Mouse (Mus musculus) G1E-ER4 (cell line): ENCODE data around the gene Ppfibp1. TPM values are rescaled to one million over a fixed set of nuclear protein-coding genes. Genes with fewer than 3 reads are reported as not detected.

ENCODE experiments used
- GATA1 ChIP-seq: IDR thresholded peaks from one replicate; pipeline ENCODE4 v1.8.0; 2012; ENCODE audit warnings: low read length, inconsistent platforms
- polyA plus RNA-seq: library from polyadenylated mRNA; stranded (reverse); fragments of >175 nt; gene quantifications from 2 replicates; pipeline ENCODE4 v1.2.3, GENCODE M21; 2012

Ppfibp1 gene
- polyA plus RNA-seq, 1 experiment, result 1.1 TPM

DNA sequence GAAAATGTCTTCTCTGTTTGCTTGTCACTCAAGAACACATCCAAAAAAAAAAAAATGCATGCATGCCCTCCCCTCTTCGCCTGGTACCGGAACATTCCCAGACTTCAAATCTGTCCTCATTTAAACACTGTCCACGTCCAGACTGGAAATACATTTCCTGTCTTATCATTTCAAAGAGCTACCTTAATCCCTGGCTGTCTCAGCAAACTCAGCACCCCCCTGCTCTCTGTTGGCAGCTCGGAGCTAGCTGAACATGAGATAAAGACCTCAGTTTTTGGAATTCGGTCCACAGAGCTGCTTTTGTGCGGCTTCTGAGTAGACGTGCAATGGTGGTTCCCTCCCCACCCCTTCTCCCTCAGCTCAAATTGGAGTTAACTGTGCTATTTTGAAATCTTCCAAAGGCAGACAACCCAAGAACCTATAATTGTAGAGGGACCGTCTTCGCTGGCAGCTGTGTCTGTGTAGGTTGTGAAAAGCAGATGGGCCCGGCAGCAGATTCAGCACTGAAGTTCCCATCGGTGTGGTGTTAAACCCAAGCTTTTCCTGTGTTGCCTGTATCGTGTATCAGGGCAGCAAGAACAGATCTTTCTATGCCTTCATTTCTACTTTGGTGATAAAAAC is 10.8 kb upstream of the Ppfibp1 start:
- no peak for TF ChIP-seq GATA1

DNA sequence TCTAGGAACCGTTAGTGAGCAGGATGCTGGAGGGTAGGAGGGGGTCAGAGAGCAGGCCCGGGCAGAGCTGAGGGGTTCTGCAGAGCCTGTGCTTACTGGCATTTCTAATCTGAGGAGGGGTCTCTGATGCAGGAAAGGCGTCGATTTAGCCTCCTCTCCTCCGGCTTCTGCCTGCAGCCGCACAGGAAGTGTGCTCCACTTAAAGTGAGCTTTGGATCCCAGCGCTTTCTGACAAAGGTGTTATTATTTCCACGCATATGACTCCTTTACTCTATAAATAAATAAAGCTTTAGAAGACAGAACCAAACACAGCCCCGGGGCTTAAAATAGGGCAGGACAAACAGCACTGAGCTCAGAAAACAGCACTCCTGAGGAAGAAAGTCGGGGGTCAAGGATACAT is 9.4 kb upstream of the Ppfibp1 start:
- TF ChIP-seq GATA1, result no peak

DNA sequence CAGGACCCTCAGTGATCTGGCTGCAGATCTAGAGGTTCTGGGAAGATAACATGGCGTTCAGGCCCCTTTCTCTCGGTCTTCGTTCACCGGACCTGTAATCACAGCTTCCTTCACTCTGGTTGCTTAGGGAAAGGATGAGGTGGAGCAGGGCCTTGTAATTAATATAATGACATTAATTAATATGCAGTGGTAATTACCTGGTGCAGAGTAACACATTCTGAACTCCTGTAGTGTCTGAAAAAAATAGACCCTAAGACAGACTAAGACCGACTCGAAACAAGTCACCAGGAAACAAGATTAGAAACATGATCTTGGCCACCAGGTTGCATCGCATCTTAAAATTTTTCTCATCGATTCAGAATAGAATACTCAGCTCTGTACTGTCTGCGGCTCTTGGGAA is 8.4 kb upstream of the Ppfibp1 start:
- no peak for TF ChIP-seq GATA1

DNA sequence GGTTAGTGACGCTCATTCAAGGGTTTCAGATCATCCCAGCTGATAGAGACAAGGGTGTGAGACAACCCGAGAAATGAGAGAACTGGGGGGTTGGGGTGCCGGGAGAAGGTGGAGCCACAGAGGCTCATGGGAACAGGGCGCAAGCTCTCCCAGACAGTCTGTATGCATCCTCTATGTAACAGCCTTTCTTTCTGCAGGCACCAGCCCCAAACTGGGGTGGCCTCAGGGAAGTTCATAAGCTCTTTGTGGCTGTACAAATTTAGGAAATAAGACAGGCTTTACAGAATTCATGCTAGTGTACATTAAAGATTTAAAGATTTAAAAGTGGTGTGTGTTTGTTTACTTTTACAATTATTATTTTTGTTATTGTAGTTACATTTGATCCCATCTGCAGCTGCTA is 8.0 kb upstream of the Ppfibp1 start:
- TF ChIP-seq GATA1, result no peak

DNA sequence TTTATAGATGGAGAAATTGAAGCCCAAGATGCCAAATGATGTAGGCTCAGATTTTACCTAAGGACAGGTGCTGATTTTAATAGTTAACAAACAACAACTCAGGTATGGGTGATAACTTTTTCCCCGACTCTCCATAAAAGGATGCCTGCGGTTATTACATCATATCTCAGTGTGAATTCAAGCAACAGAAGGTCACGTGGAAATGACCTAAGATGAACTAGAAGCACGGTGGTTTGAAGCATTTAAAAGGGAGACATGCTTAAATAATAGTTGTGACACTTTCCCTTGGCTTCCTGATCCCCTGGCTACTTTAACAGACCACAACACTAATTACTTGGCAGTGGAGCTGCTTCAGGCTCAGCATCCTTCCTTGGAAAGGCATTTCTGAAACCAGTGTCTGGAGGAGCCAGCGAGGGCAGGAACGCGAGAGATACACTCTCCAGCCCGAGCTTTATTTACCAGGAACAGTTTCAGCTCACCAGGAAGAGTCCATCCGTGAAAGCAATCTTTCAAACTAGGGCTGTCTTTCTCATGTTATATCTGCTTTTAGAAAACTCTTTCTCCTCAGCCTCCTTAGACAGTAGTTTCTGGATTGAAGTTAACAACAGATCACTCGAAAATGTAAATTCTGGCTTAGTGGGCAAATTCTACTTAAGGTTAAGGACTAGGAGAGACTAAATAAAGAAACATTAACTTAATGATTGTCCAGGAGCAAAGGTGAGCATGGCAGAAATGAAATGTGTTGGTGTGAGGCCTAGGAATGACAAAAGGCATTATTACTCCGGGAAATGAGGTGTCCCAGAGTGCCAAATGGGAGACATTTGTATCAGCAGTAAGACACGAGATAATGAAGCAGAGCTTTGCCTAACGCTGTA is 6.2 kb upstream of the Ppfibp1 start:
- TF ChIP-seq GATA1, result no peak

DNA sequence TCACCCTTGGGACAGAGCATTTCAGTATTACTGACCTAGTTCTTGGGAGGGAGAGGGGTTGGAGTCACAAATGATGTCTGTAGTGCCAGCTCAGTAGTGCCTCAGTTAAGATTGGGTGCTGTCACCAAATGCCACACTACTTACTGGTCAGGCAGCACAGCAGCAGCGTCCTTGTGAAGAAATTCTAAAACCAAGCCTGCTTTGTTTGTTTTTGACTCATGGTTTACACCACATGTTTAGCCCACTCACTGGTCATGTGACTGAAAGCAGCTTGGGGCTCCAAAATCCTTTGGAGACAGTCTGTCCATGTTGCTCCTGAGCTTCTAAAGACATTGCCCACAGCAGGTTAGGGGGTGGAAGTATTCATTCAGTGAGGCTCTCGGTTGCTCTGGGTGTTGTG is 4.9 kb upstream of the Ppfibp1 start:
- no peak for TF ChIP-seq GATA1

DNA sequence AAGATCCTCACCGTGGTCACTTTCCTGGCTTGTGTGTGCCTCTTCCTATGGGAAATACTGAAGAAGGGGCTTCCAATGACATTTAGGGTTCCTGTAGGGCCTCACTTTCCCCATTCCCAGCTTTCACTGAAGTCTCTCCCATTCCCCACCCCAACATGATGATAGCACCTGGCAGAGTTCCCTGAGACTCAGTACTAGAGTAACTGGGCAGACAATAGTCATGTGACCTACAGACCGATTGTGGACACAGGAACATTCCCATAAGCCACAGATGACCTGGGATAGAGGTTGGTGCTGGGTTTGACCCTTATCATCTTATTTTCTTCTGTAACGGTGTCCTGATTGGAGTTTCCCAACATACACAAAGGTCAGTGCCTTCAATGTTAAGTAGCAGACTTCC is 4.1 kb upstream of the Ppfibp1 start:
- no peak for TF ChIP-seq GATA1

DNA sequence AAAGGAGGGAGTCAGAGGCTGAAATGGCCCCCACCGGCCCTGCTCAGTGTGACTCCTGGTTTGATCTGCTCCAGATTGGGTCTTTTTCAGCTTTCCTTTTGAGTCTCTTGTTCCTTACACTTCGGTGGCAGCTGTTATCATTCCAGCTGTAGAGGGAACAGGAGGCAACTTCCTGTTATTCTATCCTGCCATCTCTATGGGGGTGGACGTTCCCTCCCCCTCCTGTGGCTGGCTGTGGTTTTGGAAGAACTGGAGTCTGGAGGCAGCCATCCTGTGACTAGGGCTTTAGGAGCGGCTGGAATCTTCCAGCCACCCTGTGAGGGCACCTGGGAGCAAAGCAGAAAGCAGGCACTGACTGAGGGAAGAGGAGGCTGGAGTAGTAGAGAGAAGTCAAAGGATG is 3.4 kb upstream of the Ppfibp1 start:
- no peak for TF ChIP-seq GATA1

DNA sequence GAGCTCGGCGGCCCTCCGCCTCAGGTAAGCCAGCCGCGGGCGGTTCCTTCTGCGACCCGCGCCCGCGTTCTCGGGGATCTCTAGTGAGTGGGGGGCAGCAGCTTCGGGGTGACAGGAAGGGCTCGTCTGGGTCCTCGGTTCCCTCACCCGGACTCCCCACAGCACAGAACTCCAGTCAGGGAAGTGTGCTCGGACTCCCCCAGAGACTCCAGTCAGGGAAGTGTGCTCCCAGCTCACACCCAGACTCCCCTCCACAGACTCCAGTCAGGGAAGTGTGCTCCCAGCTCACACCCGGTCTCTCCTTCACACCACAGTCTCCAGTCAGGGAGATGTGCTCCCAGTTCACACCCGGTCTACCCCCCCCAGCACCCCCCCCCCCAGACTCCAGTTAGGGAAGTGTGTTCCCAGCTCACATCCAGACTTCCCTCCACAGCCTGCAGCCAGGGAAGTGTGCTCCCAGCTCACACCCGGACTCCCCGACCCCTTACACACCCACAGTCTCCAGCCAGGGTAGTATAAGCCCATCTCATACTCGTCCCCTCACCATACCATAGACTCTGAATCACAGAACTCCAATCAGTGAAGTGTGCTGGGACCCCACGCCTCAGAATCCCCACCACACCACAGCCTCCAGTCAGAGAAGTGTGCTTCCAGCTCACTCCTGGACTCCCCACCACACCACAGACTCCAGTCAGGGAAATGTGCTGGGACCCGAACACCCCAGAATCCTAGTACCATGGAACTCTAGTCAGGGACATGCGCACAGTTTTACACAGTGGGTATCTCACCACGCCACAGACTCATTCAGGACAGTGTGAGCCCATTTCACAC is 588 bp downstream of the Ppfibp1 start:
- TF ChIP-seq GATA1, result no peak

DNA sequence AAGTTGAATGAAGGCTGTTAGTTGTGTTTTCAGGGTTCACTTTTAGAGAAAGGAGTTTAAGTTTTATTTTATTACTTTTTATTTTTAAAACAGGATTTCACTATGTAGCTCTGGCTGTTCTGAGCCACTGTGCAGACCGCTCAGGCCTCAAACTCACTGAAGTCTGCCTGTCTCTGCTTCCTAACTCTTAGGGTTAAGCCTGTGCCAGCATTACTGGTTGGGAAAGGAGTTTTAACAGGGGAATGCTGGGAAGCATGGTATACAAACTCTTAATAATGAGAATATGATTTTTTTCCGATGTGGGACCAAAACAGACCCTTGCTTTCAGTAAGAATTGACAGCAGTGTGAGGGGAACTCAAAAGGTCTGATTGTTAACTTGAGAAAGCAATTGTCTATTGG is 1.9 kb downstream of the Ppfibp1 start:
- TF ChIP-seq GATA1, result no peak

DNA sequence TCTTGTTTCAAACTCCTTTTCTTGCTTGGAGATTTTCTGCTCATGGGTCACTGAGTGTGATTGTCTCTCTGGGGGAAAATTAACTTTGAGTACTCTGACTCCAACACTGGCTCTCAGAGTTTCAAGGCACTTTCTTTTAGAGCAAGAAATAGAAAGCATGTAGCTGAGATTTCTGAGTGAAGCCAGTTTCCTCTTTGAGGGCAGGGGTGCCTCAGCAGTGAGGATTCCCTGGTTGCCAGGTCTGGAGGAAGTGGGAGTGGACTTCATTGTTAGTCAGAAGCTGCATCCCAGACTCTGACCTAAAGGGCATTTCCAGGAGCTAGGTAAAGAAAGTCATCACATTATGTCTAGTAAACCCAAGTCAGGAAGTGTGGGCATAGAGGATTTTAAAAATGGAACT is 2.3 kb downstream of the Ppfibp1 start:
- TF ChIP-seq GATA1, result no peak

DNA sequence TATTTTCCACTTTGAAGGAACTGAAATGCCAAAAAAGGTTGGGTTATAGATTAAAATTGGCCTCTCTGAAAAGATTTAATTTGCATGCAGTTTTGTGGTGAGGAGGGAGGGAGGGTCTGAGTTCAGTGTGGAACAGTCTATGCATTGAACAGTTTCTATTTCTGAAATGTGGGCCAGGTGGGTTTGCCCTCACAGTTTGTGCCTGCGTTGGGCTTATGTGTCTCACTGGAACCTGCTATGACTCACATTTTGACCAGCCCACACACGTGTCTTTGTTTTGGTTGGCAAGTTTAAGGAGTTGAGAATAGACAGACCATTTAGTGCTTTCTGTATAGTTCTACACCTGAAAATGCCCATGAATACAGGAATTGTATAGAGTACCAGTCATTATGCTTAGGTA is 5.6 kb downstream of the Ppfibp1 start:
- no peak for TF ChIP-seq GATA1

DNA sequence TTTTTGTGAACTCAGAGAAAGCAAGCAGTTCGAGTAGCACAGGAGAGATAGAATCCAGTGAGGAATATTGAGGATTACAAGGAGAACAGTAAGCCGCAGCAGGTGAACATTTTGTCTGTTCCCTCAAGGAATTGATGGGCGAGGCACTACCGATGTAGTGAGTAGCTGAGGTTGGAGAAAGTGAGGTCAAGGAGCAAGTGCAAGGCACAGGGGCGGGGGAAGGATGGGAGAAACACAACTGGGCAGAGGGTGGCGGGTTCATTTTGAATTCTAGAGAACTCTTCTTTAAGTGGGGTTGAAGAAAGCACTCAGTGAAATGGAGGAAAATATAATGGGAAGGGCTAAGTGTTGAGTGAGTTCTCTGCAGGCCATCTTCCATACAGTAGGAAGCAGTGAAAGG is 10.4 kb downstream of the Ppfibp1 start:
- TF ChIP-seq GATA1, result no peak

DNA sequence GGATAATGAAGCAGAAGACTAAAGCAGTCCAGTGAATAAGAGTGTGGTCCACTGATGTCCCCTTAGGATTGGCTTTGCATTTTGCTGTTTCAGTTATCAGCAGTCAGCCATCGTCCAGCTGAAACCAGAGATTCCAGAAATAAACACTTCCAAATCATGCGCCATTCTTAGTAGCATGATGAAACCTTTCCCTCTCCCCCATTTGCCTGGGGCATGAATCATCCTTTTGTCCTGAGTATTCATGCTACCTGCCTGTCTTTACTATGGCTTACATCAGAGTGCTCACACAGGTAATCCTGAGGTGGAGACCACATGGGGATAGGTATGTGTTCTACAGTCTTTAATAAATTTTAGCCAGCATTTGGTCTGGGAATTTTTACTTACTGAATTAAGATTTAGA is 11.4 kb downstream of the Ppfibp1 start:
- no peak for TF ChIP-seq GATA1

DNA sequence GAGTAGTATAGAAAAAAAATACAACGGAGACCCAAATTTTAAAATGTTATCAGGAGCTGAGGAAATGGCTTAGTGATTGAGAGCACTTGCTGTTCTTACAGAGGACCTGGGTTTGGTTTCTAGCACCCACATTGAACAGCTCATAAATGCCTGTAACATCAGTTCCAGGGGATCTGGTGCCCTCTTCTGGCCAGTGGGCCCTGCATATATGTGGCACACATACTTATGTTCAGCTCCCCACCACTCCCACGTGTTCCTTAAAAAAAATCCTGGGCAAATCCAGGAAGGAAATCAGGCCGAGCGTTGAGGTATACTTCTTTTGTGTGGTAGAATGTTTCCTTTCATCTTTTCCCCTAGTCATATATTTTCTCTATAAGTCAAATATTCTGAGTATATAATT is 13.6 kb downstream of the Ppfibp1 start:
- no peak for TF ChIP-seq GATA1

DNA sequence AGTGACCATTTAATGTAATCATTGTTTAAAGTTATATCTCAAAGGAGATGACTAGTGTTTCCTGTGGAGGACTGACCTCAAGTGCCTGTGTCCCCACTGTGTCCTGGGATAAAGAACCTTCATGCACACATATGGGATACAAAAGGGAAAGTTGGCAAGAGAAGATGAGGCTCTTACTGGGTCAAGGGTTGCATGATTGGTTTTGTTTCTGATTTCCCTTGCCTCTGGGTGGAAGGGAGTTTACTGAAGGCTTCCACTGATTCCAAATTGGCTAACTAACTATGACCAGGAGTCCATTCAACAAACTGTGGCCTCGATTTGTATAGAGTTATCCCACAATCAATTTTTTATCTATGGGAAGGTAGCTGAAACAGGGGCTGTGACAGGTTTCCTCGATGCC is 15.3 kb downstream of the Ppfibp1 start:
- no peak for TF ChIP-seq GATA1

DNA sequence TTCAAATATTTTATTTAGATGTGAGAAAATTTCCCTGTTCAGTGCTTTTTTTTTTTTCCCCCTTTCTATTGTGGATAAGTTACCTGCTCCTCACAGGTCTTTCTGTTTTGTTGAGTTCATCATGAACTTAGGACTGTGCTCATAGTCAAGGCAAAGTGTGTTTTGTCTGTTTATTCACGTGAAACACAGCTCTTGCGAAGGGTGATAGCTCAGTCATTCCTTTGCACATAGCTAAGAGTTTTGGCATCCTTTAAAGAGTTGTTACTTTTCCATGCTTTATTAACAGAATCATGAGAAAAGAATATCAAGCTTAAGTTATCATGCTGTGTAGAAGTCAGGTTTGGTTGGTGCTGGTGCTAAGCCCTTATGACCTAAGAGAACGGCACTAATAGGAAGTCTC is 16.4 kb downstream of the Ppfibp1 start:
- TF ChIP-seq GATA1, result no peak
